Mouse (Mus musculus) adrenal gland, postnatal 4 days (tissue): ENCODE data around the gene Nck2. TPM values are rescaled to one million over a fixed set of nuclear protein-coding genes. Genes with fewer than 3 reads are reported as not detected.

Experiments used
- DNase-seq, 2 experiments: peaks; one replicate each; pipeline ENCODE4 v3.0.0; 2021 to 2022; ENCODE audit warnings: low spot score in 2 of 2, mixed read lengths in 2 of 2
- total RNA-seq, 2 experiments: library from RNA; stranded (reverse); gene quantifications; 2 replicates each; pipeline ENCODE4 v1.2.3; 2021

Gene Nck2
- total RNA-seq, 2 experiments from 2014 or later: 38.6 to 46.3 TPM

- no peak for DNase-seq
Observed at GRCm38 (mm10) chr1:43465957-43466624, 21.7 kb downstream of the Nck2 start.

- no peak for DNase-seq
Observed at GRCm38 (mm10) chr1:43467656-43468055, 23.3 kb downstream of the Nck2 start.

GRCm38 (mm10) chr1:43468207-43468606 is 23.8 kb downstream of the Nck2 start:
- no peak for DNase-seq

GRCm38 (mm10) chr1:43468978-43469377 is 24.6 kb downstream of the Nck2 start:
- no peak for DNase-seq

- DNase-seq: no peak
Observed at GRCm38 (mm10) chr1:43470421-43471179, 26.2 kb downstream of the Nck2 start.

- DNase-seq: no peak
Observed at GRCm38 (mm10) chr1:43471180-43472045, 27.0 kb downstream of the Nck2 start.

- no peak for DNase-seq
Observed at GRCm38 (mm10) chr1:43472046-43472649, 27.8 kb downstream of the Nck2 start.

GRCm38 (mm10) chr1:43473734-43474534 is 29.6 kb downstream of the Nck2 start:
- DNase-seq: no peak

GRCm38 (mm10) chr1:43474535-43475409 is 30.4 kb downstream of the Nck2 start:
- peak in 1 of 2 experiments; percentile 8 for DNase-seq

GRCm38 (mm10) chr1:43477954-43478353 is 33.6 kb downstream of the Nck2 start:
- DNase-seq: no peak

- no peak for DNase-seq
Observed at GRCm38 (mm10) chr1:43485204-43485603, 40.8 kb downstream of the Nck2 start.

- no peak for DNase-seq
Observed at GRCm38 (mm10) chr1:43486500-43486899, 42.1 kb downstream of the Nck2 start.

GRCm38 (mm10) chr1:43486956-43487722 is 42.8 kb downstream of the Nck2 start:
- DNase-seq: no peak

GRCm38 (mm10) chr1:43489311-43489710 is 44.9 kb downstream of the Nck2 start:
- no peak for DNase-seq

- DNase-seq: no peak
Observed at GRCm38 (mm10) chr1:43491506-43492269, 47.3 kb downstream of the Nck2 start.

GRCm38 (mm10) chr1:43492803-43493437 is 48.5 kb downstream of the Nck2 start:
- DNase-seq: no peak

GRCm38 (mm10) chr1:43496051-43496450 is 51.7 kb downstream of the Nck2 start:
- DNase-seq: no peak
